Mouse (Mus musculus) testis, adult 2 months (tissue): ENCODE results near the gene Tbxas1.

Experiments
- CTCF ChIP-seq: fragments of 200-500 bp; IDR thresholded peaks from 2 replicates; pipeline ENCODE4 v1.5.1; 2012; ENCODE audit warnings: low read depth, mild to moderate bottlenecking, inconsistent platforms, low read length, moderate library complexity; ENCODE audit not compliant: control insufficient read depth, insufficient read depth, insufficient replicate concordance
- POLR2A ChIP-seq: fragments of 200-500 bp; IDR thresholded peaks from 2 replicates; pipeline ENCODE4 v1.6.1; 2012; ENCODE audit warnings: low read depth, mild to moderate bottlenecking, inconsistent platforms, low read length, moderate library complexity; ENCODE audit not compliant: control insufficient read depth

DNA sequence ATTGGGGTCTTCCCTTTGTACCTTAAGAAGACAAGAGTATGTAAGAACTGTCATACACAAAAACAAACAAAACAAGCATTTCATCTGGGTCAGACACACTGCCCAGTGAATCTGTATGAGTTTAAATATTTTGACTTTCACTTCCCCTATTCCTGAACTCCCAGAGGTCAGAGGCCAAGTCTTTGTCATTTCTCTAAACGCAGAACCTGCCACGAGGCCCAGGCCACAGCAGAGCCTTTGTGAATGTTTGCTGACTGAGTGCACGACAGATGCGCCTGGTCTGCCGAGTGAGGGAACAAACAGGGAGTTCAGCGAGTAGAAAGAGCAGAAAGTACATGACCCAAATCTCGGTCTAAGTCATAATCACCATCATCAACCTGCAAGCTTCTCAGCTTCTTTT lies 4.2 kb upstream of the Tbxas1 start:
- TF ChIP-seq POLR2A, result no peak
- TF ChIP-seq CTCF, result no peak
